Mouse (Mus musculus): ENCODE measurements around the gene Wbp2. TPM values are rescaled to one million over a fixed set of nuclear protein-coding genes. Genes with fewer than 3 reads are reported as not detected.

Gene Wbp2
- total and polyA plus RNA-seq, 3 experiments: 61.6 to 499 (median 160) TPM

DNA sequence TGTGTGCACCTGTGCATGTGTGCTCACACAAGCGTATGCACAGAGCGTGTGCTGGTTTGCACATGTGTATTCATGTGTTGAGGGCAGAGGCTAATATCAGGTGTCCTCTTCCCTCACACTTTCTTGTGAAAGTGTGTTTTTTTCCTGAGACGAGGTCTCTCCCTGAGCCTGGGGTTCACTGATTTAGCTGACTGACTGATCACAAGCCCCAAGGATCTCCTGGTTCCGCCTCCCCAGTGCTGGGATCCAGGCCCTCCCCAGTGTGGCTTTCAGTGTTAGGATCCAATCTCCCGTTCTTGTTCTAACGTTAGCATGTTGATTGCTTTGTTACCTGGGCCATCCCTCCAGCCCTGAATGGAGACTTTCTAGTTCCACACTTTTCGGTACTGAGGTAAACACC, 14.0 kb upstream of the Wbp2 start:
- H3K4me3 ChIP-seq (ENCODE audit: low read depth, low read length): no peak overlapping the region; the same call in 1 of the 2 replicates
- peaks cover 6% of the 10 kb centered on the region; the same call in 1 of the 2 replicates for H3K9me3 ChIP-seq (replicated peaks)
- no peak for DNase-seq (ENCODE audit: low spot score)
- TF ChIP-seq GATA2 (IDR thresholded peaks at IDR 0.05; ENCODE audit: borderline replicate concordance, low read depth, low read length): no peak
- TF ChIP-seq TAL1 (conservative IDR thresholded peaks at IDR 0.05; ENCODE audit: low read depth, low read length): no peak
- no peak for TF ChIP-seq POLR2AphosphoS5 (IDR thresholded peaks at IDR 0.05; ENCODE audit: insufficient replicate concordance, low read depth, low read length)
- no peak for TF ChIP-seq CTCF (IDR thresholded peaks at IDR 0.05; ENCODE audit: low read depth, low read length)
- no peak for TF ChIP-seq GATA1 (IDR thresholded peaks at IDR 0.05; ENCODE audit: borderline replicate concordance, low read length)
- H3K27me3 ChIP-seq (ENCODE audit: insufficient read depth, low read length): no peaks in the 10 kb centered on the region; the same call in 1 of the 2 replicates
- peaks cover 69% of the 10 kb centered on the region for H3K4me1 ChIP-seq (ENCODE audit: insufficient read depth, low read depth, low read length)
- ATAC-seq (ENCODE audit: extremely low read depth, insufficient number of reproducible peaks, low FRiP score, poor library complexity, severe bottlenecking): no peak
- no peaks in the 10 kb centered on the region for H3K36me3 ChIP-seq (replicated peaks)

DNA sequence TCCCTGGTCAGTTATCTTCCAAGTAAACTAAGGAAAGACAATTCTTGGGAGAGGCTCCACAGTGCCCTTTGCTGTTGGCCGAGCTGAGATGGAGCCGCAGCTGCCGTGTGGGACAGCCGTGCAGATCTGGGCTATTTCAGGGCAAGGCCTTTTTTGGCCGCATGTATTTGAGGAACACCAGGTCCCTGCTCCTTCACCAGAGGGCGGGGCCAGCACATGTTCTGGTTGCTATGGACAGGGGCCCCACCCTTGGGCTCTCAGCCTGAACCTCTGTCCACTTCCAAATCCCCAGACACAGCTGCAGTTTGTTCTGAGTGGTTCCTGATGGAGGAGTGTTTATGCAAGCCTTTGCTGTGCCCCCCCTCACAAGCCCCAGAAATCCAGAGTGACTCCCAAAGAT, 13.6 kb upstream of the Wbp2 start:
- ATAC-seq (ENCODE audit: extremely low read depth, insufficient number of reproducible peaks, low FRiP score, poor library complexity, severe bottlenecking) (no peak), DNase-seq (ENCODE audit: low spot score) (no peak)
- Histone ChIP-seq H3K4me3 (ENCODE audit: low read depth, low read length) (no peak overlapping the region; the same call in 1 of the 2 replicates), H3K27me3 (ENCODE audit: insufficient read depth, low read length) (no peaks in the 10 kb centered on the region), H3K9me3 (replicated peaks) (peaks cover 6% of the 10 kb centered on the region; the same call in 1 of the 2 replicates), H3K4me1 (ENCODE audit: insufficient read depth, low read depth, low read length) (peaks cover 67% of the 10 kb centered on the region), H3K36me3 (replicated peaks) (no peaks in the 10 kb centered on the region)
- TF ChIP-seq CTCF (IDR thresholded peaks at IDR 0.05; ENCODE audit: low read depth, low read length) (no peak), GATA2 (IDR thresholded peaks at IDR 0.05; ENCODE audit: borderline replicate concordance, low read depth, low read length) (no peak), POLR2AphosphoS5 (IDR thresholded peaks at IDR 0.05; ENCODE audit: insufficient replicate concordance, low read depth, low read length) (no peak), GATA1 (IDR thresholded peaks at IDR 0.05; ENCODE audit: borderline replicate concordance, low read length) (no peak), TAL1 (conservative IDR thresholded peaks at IDR 0.05; ENCODE audit: low read depth, low read length) (no peak)

- ATAC-seq (ENCODE audit: extremely low read depth, insufficient number of reproducible peaks, low FRiP score, poor library complexity, severe bottlenecking) (no peak), DNase-seq (ENCODE audit: low spot score) (no peak)
- Histone ChIP-seq H3K9me3 (replicated peaks) (peaks cover 6% of the 10 kb centered on the region; the same call in 1 of the 2 replicates), H3K4me3 (ENCODE audit: low read depth, low read length) (no peak overlapping the region; the same call in 1 of the 2 replicates), H3K27me3 (ENCODE audit: insufficient read depth, low read length) (no peaks in the 10 kb centered on the region), H3K4me1 (ENCODE audit: insufficient read depth, low read depth, low read length) (peaks cover 65% of the 10 kb centered on the region), H3K36me3 (replicated peaks) (no peaks in the 10 kb centered on the region)
- TF ChIP-seq GATA1 (IDR thresholded peaks at IDR 0.05; ENCODE audit: borderline replicate concordance, low read length): no peak
- no peak for TF ChIP-seq GATA2 (IDR thresholded peaks at IDR 0.05; ENCODE audit: borderline replicate concordance, low read depth, low read length)
- no peak for TF ChIP-seq CTCF (IDR thresholded peaks at IDR 0.05; ENCODE audit: low read depth, low read length)
- no peak for TF ChIP-seq POLR2AphosphoS5 (IDR thresholded peaks at IDR 0.05; ENCODE audit: insufficient replicate concordance, low read depth, low read length)
- TF ChIP-seq TAL1 (conservative IDR thresholded peaks at IDR 0.05; ENCODE audit: low read depth, low read length): no peak
These were observed 12.7 kb upstream of the Wbp2 start for GRCm38 (mm10) chr11:116099462-116099861.

DNA sequence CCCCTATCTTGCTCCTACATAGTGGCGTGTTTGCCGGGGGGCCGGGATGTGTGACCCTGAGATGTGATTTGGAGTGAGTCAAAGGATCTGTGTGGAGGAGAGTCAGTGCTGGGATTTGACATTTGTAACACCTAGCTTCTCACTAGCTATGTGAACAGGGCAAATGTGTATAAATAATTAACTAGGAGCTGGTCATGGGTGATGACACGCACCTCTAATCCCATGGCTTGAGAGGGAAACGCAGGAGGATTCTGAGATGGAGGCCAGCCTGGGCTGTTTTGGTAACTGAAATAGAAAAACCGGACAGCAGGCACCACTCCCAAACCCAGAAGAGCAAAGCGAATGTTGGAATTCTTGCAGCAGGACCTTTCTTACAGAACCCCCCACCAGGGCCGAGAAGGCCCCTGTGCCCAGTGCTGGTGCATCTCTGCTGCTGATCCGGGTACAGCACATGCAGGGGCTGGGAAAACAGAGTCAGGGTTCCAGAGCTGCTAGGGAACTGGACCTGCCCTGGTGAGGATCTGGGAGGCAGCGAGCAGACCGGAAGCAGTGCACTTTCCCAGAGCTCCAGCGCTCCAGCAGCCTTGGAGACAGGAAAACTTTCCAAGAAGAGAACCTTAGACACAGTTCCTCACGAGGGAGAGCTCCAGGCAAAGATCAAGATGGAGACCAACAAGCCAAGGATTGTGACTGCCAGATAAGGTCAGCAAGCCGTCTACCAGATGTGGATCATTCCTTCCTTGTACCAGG, 12.1 kb upstream of the Wbp2 start:
- Histone ChIP-seq H3K4me3 (ENCODE audit: low read depth, low read length) (no peak overlapping the region; the same call in 1 of the 2 replicates), H3K4me1 (ENCODE audit: insufficient read depth, low read depth, low read length) (peaks cover 64% of the 10 kb centered on the region), H3K9me3 (replicated peaks) (peaks cover 6% of the 10 kb centered on the region; the same call in 1 of the 2 replicates), H3K27me3 (ENCODE audit: insufficient read depth, low read length) (no peaks in the 10 kb centered on the region), H3K36me3 (replicated peaks) (no peaks in the 10 kb centered on the region)
- TF ChIP-seq GATA1 (IDR thresholded peaks at IDR 0.05; ENCODE audit: borderline replicate concordance, low read length) (no peak), GATA2 (IDR thresholded peaks at IDR 0.05; ENCODE audit: borderline replicate concordance, low read depth, low read length) (no peak), TAL1 (conservative IDR thresholded peaks at IDR 0.05; ENCODE audit: low read depth, low read length) (no peak), CTCF (IDR thresholded peaks at IDR 0.05; ENCODE audit: low read depth, low read length) (no peak), POLR2AphosphoS5 (IDR thresholded peaks at IDR 0.05; ENCODE audit: insufficient replicate concordance, low read depth, low read length) (no peak)
- no peak for ATAC-seq (ENCODE audit: extremely low read depth, insufficient number of reproducible peaks, low FRiP score, poor library complexity, severe bottlenecking)
- no peak for DNase-seq (ENCODE audit: low spot score)

- H3K4me1 ChIP-seq (ENCODE audit: insufficient read depth, low read depth, low read length): peaks cover 59% of the 10 kb centered on the region
- ATAC-seq (ENCODE audit: extremely low read depth, insufficient number of reproducible peaks, low FRiP score, poor library complexity, severe bottlenecking) (no peak), DNase-seq (ENCODE audit: low spot score) (no peak)
- TF ChIP-seq GATA1 (IDR thresholded peaks at IDR 0.05; ENCODE audit: borderline replicate concordance, low read length) (no peak), GATA2 (IDR thresholded peaks at IDR 0.05; ENCODE audit: borderline replicate concordance, low read depth, low read length) (no peak), POLR2AphosphoS5 (IDR thresholded peaks at IDR 0.05; ENCODE audit: insufficient replicate concordance, low read depth, low read length) (no peak), CTCF (IDR thresholded peaks at IDR 0.05; ENCODE audit: low read depth, low read length) (peak; percentile 64), TAL1 (conservative IDR thresholded peaks at IDR 0.05; ENCODE audit: low read depth, low read length) (no peak)
- peaks cover 1% of the 10 kb centered on the region for H3K36me3 ChIP-seq (replicated peaks)
- no peak overlapping the region for H3K4me3 ChIP-seq (ENCODE audit: low read depth, low read length)
- H3K9me3 ChIP-seq (replicated peaks): peaks cover 6% of the 10 kb centered on the region; the same call in 1 of the 2 replicates
- no peaks in the 10 kb centered on the region for H3K27me3 ChIP-seq (ENCODE audit: insufficient read depth, low read length)
These were observed 9.7 kb upstream of the Wbp2 start for GRCm38 (mm10) chr11:116096213-116097108.

All from G1E (cell line).